Mouse (Mus musculus) activated CD4-positive, CD25-positive, alpha-beta regulatory T cell (primary cell): ENCODE data around the gene Cpt1c. TPM values are rescaled to one million over a fixed set of nuclear protein-coding genes. Genes with fewer than 3 reads are reported as not detected.

ENCODE experiments used
- polyA plus RNA-seq, 2 experiments: library from polyadenylated mRNA; unstranded; fragments of 100-300 nt; shearing (Covaris generic); gene quantifications; one replicate each; pipeline ENCODE4 v1.2.1; 2017

Cpt1c gene
- under 1 TPM; 0.28 to 0.44 TPM for polyA plus RNA-seq

DNA sequence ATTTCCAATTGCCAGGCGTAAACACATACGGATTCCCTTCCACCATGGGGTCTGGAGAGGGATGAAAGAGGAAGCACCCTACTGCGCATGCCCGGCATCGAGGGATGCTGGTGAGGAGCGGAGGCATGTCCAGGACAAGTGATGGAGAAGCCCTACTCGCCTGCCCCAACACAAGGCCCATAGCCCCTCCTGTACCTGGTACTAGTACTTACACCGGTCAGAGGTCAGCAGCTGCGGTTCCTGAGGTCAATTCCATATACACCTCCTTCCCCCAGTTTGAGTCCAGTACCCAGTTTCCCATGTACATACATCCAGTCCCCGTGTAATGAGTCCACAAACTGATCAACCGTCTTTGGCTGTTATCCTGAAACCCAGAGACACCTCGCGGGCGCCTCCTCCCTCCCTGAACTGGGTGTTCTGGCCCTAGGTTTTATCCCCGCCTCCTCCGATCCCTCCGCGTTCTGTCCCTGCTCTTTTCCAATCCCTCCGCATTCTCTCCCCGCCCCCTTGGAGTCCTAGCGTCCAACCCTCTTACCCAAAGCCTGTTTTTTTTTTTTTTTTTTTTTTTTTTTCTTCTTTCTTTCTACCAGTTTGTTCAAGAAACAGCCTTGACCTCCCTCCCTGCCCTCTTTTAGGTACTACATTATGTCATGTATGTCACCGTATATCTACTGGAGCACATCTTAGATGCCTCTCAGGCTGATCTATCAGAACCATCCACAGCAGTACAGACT is at the start of gene Cpt1c:
Gene Cpt1c (minus strand): TSS at position 469 of the 734 bp plus-strand sequence.

DNA sequence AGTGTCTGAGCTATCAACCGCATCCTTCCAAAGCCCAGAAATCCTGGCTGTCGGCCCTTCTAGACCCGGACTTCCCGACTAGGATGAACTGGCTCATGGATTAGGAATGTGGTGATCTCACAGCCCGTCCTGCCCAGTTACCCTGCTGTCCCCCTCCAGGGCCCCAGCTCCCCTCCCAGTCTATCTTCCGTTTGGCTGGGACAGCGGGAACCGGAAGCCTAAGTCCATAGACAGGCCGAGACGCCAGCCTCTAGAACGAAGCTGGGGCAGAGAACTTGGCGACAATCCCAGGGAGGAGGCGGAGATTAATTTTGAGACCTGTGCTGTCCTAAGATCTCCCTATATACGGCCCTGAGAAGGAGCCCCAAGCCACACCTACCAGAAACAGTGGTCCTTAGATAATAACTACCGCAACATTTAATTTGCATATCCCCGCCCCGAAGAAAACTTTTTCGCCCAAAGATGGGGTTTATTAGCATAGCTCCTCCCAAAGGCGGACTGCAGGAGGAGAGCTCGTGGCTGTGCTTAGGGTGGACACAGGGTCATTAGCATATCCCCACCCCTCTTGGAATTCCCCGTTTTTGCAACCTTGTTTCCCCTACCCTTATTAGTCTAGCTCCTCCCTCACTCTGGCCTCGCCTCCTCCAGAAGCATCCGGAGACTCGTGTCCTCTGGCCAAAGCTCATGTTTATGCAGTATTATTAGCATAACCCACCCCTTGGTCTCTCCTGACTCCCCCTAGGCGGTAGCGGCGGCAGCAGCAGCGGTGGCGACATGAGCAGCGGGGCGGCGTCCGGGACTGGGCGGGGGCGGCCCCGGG is 42.8 kb upstream of the Cpt1c start, which contains the start of gene Rras:
Gene Rras (plus strand): TSS at position 720 of the 820 bp plus-strand sequence.

DNA sequence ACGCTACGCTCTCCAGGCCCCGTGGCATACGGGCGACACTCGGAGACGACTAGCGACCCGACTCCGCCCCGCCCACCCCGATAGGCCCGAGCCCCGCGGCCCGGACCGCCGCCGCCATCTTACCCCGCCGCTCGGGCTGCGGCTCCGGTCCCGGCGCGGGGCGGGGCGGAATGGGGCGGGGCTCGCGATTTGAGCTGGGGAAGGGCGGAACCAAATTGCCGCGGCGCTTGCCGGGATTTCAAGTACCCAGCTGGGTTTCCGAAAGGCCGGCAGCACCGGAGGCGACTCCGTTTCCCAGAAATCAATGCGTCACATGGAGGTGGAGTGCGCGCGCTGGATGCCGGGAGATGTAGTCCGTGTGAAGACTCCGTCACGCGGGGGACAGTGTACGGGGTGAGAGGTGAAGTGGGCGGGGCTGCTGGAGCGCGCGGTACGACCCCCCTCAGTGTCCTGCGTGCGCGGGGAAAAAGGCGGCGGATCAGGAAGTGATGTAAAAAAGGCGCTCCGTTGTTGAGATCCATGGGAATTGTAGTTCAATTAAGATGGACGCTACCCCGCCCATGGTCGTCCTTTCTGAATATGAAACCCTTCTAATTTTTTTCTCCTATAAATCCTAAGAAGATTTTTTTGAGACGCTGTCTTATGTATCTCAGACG is 41.4 kb upstream of the Cpt1c start, which contains the start of gene Scaf1:
Gene Scaf1 (minus strand): TSS at position 407 of the 656 bp plus-strand sequence.

DNA sequence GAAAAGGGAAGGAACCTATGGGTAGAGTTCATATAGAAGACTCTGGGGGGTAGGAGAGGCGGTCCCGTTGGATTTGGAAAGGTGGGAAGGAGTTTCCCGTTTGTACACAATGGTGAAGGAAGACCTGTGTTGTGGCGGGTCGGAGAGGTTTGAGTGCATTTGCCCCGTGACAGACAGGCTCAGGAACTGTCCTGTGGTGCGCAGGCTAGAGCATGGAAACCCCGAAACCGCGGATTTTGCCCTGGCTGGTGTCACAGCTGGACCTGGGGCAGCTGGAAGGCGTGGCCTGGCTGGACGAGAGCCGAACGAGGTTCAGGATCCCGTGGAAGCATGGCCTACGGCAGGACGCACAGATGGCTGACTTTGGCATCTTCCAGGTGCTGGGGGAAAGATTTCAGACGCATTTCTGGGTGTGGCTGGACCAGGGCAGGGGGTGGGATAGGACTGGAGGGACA is 23.9 kb upstream of the Cpt1c start, which contains the start of gene Bcl2l12:
Gene Bcl2l12 (minus strand): TSS at position 212 of the 455 bp plus-strand sequence.

DNA sequence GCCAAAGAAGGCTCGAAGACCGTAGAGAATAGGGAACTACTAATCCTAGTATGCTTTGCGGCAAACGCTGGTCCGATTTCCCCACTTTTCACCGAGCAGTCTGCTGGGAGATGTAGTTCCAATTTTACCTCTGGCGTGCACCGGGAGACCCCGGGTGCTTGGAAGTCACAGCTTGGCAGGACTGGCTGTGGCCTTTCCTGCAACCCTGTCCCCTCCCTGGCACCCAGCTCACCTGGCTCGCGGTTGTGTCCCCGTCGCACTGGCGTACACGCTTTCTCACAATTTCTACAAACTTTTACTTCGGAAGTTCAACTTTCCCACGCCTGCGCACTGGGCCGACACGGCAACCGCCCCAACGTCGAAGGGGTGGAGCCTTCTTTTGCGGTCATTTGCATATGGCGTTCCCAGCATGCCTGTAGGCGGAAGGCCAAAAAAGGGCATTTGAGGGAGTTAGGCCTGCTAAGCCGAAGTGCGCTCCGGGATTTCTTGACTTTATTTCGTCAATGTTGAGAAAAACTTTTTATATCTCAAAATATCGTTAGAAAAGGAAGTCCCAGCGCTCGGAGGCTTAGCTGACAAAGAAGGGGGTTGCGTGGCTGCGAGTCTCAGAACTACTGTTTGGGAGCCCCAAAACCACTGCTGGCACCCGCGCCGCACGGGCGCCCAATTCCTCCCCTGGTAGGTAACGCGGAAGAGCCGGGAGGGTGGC is 22.7 kb upstream of the Cpt1c start, which contains the start of gene Irf3:
Gene Irf3 (plus strand): TSS at position 418 of the 709 bp plus-strand sequence.

DNA sequence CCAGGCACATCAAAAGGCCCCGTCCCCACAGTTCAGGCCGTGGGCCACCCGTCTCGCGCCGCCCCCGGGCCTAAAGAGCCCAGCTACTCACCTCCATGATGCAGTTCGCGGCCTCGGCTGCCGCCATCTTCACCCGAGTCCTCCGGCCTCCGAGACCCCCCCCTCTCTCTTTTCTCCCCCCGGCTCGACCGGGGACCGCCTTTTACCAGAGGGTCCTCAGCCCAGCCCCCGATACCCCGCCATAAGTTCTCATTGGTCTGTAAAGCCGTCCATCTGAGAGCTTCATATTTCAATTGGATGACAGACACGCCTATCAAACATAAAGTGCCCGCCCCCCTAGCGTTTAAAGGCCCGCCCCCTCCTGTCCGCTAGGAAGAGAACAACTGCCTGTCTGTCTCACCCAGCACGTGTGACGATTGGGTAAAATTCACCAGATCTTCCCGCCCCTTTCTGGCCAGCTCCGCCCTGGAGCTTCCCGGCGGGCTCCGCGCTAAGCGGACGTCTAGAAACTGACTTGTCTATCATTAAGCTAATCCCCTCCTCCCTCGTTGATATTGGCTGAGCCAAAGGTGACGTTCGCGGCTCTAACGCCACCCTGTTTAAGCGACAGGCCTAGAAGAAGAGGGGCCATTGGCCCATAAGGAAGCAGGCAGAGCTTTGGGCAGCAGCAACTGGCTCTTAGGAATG is 11.7 kb upstream of the Cpt1c start, which contains the start of gene Prmt1:
Gene Prmt1 (minus strand): TSS at position 377 of the 687 bp plus-strand sequence.

DNA sequence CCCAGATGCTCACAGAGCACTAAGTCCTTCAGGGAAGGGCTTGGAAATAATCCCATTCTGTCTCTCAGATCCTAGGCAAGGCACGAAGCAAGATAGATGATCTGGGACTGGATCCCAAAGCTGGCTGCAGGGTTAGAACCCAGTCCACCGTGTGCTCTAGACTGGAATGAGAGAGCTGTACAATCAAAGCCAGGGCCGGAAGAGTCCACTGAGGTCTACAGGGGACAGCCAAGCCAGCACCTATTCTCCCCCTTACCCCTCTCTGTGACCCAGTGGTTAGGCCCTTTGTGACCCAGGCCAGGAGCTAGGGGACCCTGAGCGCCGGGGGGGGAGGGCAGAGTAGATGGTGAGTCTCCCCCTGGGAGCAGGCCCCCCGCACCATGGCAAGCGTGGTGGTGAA is 31.7 kb downstream of the Cpt1c start, which contains the start of gene Tsks:
Gene Tsks (plus strand): TSS at position 301 of the 400 bp plus-strand sequence.

DNA sequence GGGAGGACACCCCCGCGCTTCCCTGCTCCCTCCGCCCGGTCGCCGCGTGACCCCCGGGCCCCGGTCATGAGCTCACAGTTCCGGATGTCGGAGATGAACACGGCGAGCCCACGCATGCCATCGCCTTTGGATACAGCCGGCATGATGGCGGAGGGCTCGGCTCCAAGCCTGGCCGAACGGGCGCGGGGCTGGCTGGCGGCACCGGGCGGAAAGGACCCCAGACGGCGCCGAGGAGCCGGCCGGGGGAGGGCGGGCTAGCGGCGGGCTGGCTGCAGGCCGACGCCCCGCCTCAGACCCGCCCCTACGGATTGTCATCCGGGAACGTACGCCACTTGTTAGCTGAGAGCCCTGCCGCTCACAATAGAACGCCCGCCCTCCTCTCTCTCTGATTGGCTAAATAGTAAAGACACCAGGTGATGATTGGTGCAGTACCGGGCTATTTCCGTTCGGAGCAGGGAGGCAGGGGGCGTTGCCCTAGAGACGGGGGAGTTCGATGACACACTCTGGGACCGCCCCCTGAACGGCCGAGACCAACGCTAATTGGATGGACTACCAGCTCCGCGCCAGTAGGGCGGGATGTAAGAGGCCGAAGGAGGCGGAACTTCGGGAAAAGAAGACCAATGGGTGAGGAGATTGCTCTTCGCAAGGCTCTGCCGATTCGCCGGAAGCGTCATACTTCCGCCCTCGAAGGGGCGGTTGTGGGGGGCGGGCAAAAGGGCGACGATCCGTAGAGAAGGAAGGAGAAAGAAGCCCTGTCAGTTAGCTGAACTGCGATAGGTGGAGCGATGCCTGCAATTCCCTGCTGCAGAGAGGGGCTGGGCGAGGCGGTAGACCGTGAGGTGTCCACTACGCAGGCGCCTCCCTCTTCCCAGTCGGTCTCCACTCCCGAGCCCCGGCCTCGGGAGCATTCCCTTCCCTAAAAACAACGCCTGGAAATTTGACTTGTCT is 45.2 kb downstream of the Cpt1c start, which contains the start of gene Ap2a1:
Gene Ap2a1 (minus strand): TSS at position 293 of the 948 bp plus-strand sequence.

Other genes starting within 250 kb of the Cpt1c start
- 10 to 100 TPM; 90.6 to 99.8 TPM for gene Vrk3, start 226.4 kb downstream of the Cpt1c start, polyA plus RNA-seq
- gene Zfp473, start 223.8 kb downstream of the Cpt1c start, polyA plus RNA-seq: under 1 TPM; 0.38 to 0.87 TPM
- gene Nup62, start 158.8 kb downstream of the Cpt1c start, polyA plus RNA-seq: 10 to 100 TPM; 43.6 to 48.6 TPM
- gene Il4i1, start 158.5 kb downstream of the Cpt1c start, polyA plus RNA-seq: 1 to 10 TPM; 1.6 to 5.2 TPM
- under 1 TPM; 0.32 to 0.52 TPM for gene Atf5, start 158.2 kb downstream of the Cpt1c start, polyA plus RNA-seq
- 10 to 100 TPM; 18.0 to 26.0 TPM for gene Akt1s1, start 125.9 kb downstream of the Cpt1c start, polyA plus RNA-seq
- gene Tbc1d17, start 125.8 kb downstream of the Cpt1c start, polyA plus RNA-seq: 10 to 100 TPM; 59.0 to 77.7 TPM
- gene Pnkp, start 117.7 kb downstream of the Cpt1c start, polyA plus RNA-seq: 10 to 100 TPM; 68.0 to 97.8 TPM
- 10 to 100 TPM; 19.1 to 21.8 TPM for gene Ptov1, start 105.1 kb downstream of the Cpt1c start, polyA plus RNA-seq
- 10 to 100 TPM; 53.6 TPM for gene Med25, start 82.1 kb downstream of the Cpt1c start, polyA plus RNA-seq
- gene Fuz, start 78.8 kb downstream of the Cpt1c start, polyA plus RNA-seq: 10 to 100 TPM; 28.0 to 39.1 TPM
- gene Ap2a1, start 45.4 kb downstream of the Cpt1c start, polyA plus RNA-seq: 10 to 100 TPM; 49.1 to 61.7 TPM
- gene Tsks, start 31.6 kb downstream of the Cpt1c start, polyA plus RNA-seq: under 1 TPM; 0.14 to 0.18 TPM
- 100 to 1,000 TPM; 138 to 219 TPM for gene Prmt1, start 11.7 kb upstream of the Cpt1c start, polyA plus RNA-seq
- gene Irf3, start 22.8 kb upstream of the Cpt1c start, polyA plus RNA-seq: 100 to 1,000 TPM; 173 to 194 TPM
- 10 to 100 TPM; 24.3 to 26.9 TPM for gene Bcl2l12, start 23.9 kb upstream of the Cpt1c start, polyA plus RNA-seq
- gene Scaf1, start 41.5 kb upstream of the Cpt1c start, polyA plus RNA-seq: 10 to 100 TPM; 30.1 to 38.3 TPM
- gene Rras, start 43.1 kb upstream of the Cpt1c start, polyA plus RNA-seq: 10 to 100 TPM; 21.5 to 34.7 TPM
- gene Prr12, start 78.0 kb upstream of the Cpt1c start, polyA plus RNA-seq: 1 to 10 TPM; 3.3 to 6.1 TPM
- gene Nosip, start 87.6 kb upstream of the Cpt1c start, polyA plus RNA-seq: 100 to 1,000 TPM; 130 to 137 TPM
- gene Prrg2, start 87.8 kb upstream of the Cpt1c start, polyA plus RNA-seq: 1 to 10 TPM; 1.9 to 2.7 TPM
- 10 to 100 TPM in 1 of 2 experiments, 1 to 10 TPM in 1; 5.2 to 16.8 TPM for gene Rcn3, start 117.4 kb upstream of the Cpt1c start, polyA plus RNA-seq
- gene Fcgrt, start 129.0 kb upstream of the Cpt1c start, polyA plus RNA-seq: 10 to 100 TPM in 1 of 2 experiments, 1 to 10 TPM in 1; 1.6 to 18.5 TPM
- 1,000 to 10,000 TPM; 2,309 to 3,648 TPM for gene Rps11, start 149.6 kb upstream of the Cpt1c start, polyA plus RNA-seq
- gene Rpl13a, start 153.9 kb upstream of the Cpt1c start, polyA plus RNA-seq: 1,000 to 10,000 TPM; 2,307 to 3,859 TPM
- gene Gm45713, start 161.4 kb upstream of the Cpt1c start, polyA plus RNA-seq: not detected
- gene Flt3l, start 161.6 kb upstream of the Cpt1c start, polyA plus RNA-seq: 100 to 1,000 TPM; 263 to 410 TPM
- gene Pih1d1, start 179.5 kb upstream of the Cpt1c start, polyA plus RNA-seq: 10 to 100 TPM; 57.0 to 66.8 TPM
- gene Aldh16a1, start 179.7 kb upstream of the Cpt1c start, polyA plus RNA-seq: 10 to 100 TPM; 41.4 to 60.4 TPM
- under 1 TPM; 0.45 to 0.72 TPM for gene Slc17a7, start 189.1 kb upstream of the Cpt1c start, polyA plus RNA-seq
- gene Gfy, start 204.7 kb upstream of the Cpt1c start, polyA plus RNA-seq: not detected
- gene Pth2, start 206.1 kb upstream of the Cpt1c start, polyA plus RNA-seq: not detected
- gene Ccdc155, start 230.0 kb upstream of the Cpt1c start, polyA plus RNA-seq: under 1 TPM; 0.07 to 0.10 TPM
- gene Dkkl1, start 237.3 kb upstream of the Cpt1c start, polyA plus RNA-seq: 10 to 100 TPM in 1 of 2 experiments, 1 to 10 TPM in 1; 9.8 to 26.8 TPM
- gene Tead2, start 240.9 kb upstream of the Cpt1c start, polyA plus RNA-seq: 1 to 10 TPM; 2.6 to 4.0 TPM